Comparison of ENCODE assay signal across 8 mouse cellular contexts in the genomic region with DNA sequence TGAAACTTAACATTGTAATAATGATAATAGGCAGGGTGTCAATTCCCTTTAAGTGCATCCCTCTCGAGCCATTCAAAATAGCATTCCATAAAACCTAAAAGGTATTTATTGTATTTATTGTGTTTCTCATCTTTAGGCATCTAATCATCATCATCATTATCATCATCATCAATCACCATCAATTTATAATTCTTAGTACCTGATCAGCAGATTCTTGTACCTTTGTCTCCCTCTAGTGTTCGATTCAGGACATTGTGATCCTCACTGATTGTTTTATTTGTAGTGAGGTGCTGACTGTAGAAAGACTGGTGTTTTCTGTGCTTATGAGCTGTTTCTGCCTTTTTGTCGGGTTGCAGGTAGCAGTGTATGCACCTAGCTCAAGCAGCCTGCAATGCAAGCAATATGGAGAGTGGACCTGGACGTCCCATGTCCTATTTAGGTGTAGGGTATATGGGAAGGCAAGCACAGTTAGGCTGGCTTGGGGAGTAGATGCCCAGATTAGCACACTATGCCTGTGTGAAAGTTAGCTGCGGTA.
DNase-seq lines count a peak whose midpoint lies in the region; ATAC-seq and TF ChIP-seq lines count a peak whose summit lies in the region.

No protein-coding gene starts in this region.

- H3K9me3 ChIP-seq in intestine, embryonic 14.5 days (ENCODE audit: control insufficient read depth, low read length): no peaks in the 10 kb centered on the region
- H3K9me3 ChIP-seq in intestine, embryonic 15.5 days: no peaks in the 10 kb centered on the region
- no peaks in the 10 kb centered on the region; the same call in 1 of the 2 replicates for H3K9me3 ChIP-seq in G1E (replicated peaks)
- H3K9me3 ChIP-seq in forebrain, embryonic 15.5 days: no peaks in the 10 kb centered on the region

- H3K4me1 ChIP-seq in intestine, embryonic 14.5 days (replicated peaks; ENCODE audit: control insufficient read depth, insufficient read depth, low read length): no peaks in the 10 kb centered on the region
- no peaks in the 10 kb centered on the region for H3K4me1 ChIP-seq in intestine, embryonic 15.5 days (replicated peaks)
- no peaks in the 10 kb centered on the region for H3K4me1 ChIP-seq in G1E (ENCODE audit: insufficient read depth, low read depth, low read length)
- no peaks in the 10 kb centered on the region for H3K4me1 ChIP-seq in forebrain, embryonic 15.5 days

- DNase-seq in intestine, embryonic 14.5 days (ENCODE audit: low spot score): peak; percentile 50
- DNase-seq in G1E (ENCODE audit: low spot score): no peak
- no peak for DNase-seq in ovary, postnatal 36 days (ENCODE audit: low spot score)
- no peak for DNase-seq in urinary bladder, adult 18-20 months (ENCODE audit: low spot score in 2 of 2)

- TF ChIP-seq CTCF in G1E (IDR thresholded peaks at IDR 0.05; ENCODE audit: low read depth, low read length): no peak

- no peak overlapping the region for H3K4me2 ChIP-seq in intestine, embryonic 14.5 days (ENCODE audit: low read length)
- no peak overlapping the region for H3K4me2 ChIP-seq in intestine, embryonic 15.5 days (replicated peaks)
- no peak overlapping the region for H3K4me2 ChIP-seq in forebrain, embryonic 15.5 days (replicated peaks)

- no peak overlapping the region for H3K4me3 ChIP-seq in intestine, embryonic 14.5 days (ENCODE audit: low read depth, low read length)
- no peak overlapping the region for H3K4me3 ChIP-seq in intestine, embryonic 15.5 days (replicated peaks)
- no peak overlapping the region for H3K4me3 ChIP-seq in G1E (ENCODE audit: low read depth, low read length)
- no peak overlapping the region for H3K4me3 ChIP-seq in forebrain, embryonic 15.5 days

- H3K9ac ChIP-seq in intestine, embryonic 14.5 days (ENCODE audit: low read length): no peak overlapping the region
- no peak overlapping the region for H3K9ac ChIP-seq in intestine, embryonic 15.5 days
- H3K9ac ChIP-seq in forebrain, embryonic 15.5 days (replicated peaks): no peak overlapping the region

- WGBS in intestine, embryonic 14.5 days: 23% methylated on average over 5 of the region's 5 CpGs
- 21% methylated on average over 5 of the region's 5 CpGs for WGBS in intestine, embryonic 15.5 days
- WGBS in forebrain, embryonic 15.5 days: 21% methylated on average over 5 of the region's 5 CpGs

- ATAC-seq in intestine, embryonic 14.5 days (replicated peaks; ENCODE audit: low FRiP score, low TSS enrichment, low read depth): no peak
- ATAC-seq in intestine, embryonic 15.5 days: no peak
- peak; percentile 28; the same call in 1 of the 2 replicates for ATAC-seq in G1E (ENCODE audit: extremely low read depth, insufficient number of reproducible peaks, low FRiP score, poor library complexity, severe bottlenecking)
- peak; percentile 68 for ATAC-seq in forebrain, embryonic 15.5 days (replicated peaks)
- ATAC-seq in megakaryocyte-erythroid progenitor cell, adult 5-6 weeks (replicated peaks; ENCODE audit: low FRiP score, low TSS enrichment, poor library complexity, severe bottlenecking): 0 out of 2 replicates have a peak, but pooled peaks have one; percentile 34
- no peak; the same call in 1 of the 2 replicates for ATAC-seq in cerebellum, adult (ENCODE audit: insufficient number of reproducible peaks, low FRiP score, low TSS enrichment)

- no peaks in the 10 kb centered on the region for H3K27me3 ChIP-seq in intestine, embryonic 14.5 days (replicated peaks; ENCODE audit: control insufficient read depth, insufficient read depth, low read length)
- no peaks in the 10 kb centered on the region for H3K27me3 ChIP-seq in intestine, embryonic 15.5 days (replicated peaks)
- no peaks in the 10 kb centered on the region for H3K27me3 ChIP-seq in G1E (ENCODE audit: insufficient read depth, low read length)
- no peaks in the 10 kb centered on the region for H3K27me3 ChIP-seq in forebrain, embryonic 15.5 days

- H3K27ac ChIP-seq in intestine, embryonic 14.5 days (ENCODE audit: low read depth): no peak overlapping the region
- no peak overlapping the region for H3K27ac ChIP-seq in intestine, embryonic 15.5 days
- no peak overlapping the region for H3K27ac ChIP-seq in forebrain, embryonic 15.5 days (replicated peaks)

- H3K36me3 ChIP-seq in intestine, embryonic 14.5 days (ENCODE audit: control insufficient read depth, insufficient read depth, low read length): no peaks in the 10 kb centered on the region
- no peaks in the 10 kb centered on the region for H3K36me3 ChIP-seq in intestine, embryonic 15.5 days
- H3K36me3 ChIP-seq in G1E (replicated peaks): no peaks in the 10 kb centered on the region
- H3K36me3 ChIP-seq in forebrain, embryonic 15.5 days: no peaks in the 10 kb centered on the region

Comparison
In these comparisons a context has a peak if more than half of its experiments do, and no peak if none do; other contexts are left out.
1. ATAC-seq: peak in G1E (single experiment), forebrain, embryonic 15.5 days (single experiment) and megakaryocyte-erythroid progenitor cell, adult 5-6 weeks (single experiment); none in intestine, embryonic 14.5 days (single experiment), intestine, embryonic 15.5 days (single experiment) and cerebellum, adult (single experiment).